Mouse (Mus musculus): ENCODE measurements around the gene Slc9a2.

DNA sequence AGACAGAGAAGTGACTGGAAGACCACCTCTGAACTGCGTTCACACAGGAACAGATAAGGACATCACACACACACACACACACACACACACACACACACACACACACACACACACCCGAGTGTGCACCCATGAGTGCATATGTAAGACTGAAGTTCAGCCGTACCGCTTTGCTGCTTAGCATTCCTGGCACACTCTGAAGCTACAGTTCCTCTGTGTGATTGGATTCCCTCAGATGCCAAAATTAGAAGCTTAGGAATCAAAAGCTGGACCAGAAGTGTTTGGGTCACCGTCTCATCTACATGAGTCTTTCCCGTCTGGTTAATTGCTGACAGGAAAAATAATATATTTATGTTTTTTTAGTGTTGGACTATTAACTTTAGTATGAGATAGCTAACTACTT is 19.5 kb upstream of the Slc9a2 start:
- TF ChIP-seq CTCF (IDR thresholded peaks at IDR 0.05; ENCODE audit: low read depth, low read length) (no peak), POLR2A (IDR thresholded peaks at IDR 0.05; ENCODE audit: borderline replicate concordance, low read depth, low read length) (no peak)

Measured in bone marrow macrophage, adult 2 months (primary cell).